Mouse (Mus musculus) hindbrain, embryonic 16.5 days (tissue): Measurements from ENCODE around the gene Pik3r3. TPM values are rescaled to one million over a fixed set of nuclear protein-coding genes. Genes with fewer than 3 reads are reported as not detected.

Source experiments
- ATAC-seq: fragments of 200-750 bp; cut with Nextera tagmentation; 2 replicates; pipeline ENCODE4 v1.8.0; 2017; ENCODE audit warnings: moderate TSS enrichment, moderate library complexity
- H3K27ac ChIP-seq: fragments of 300-500 bp; sonication (generic); 2 replicates; pipeline ENCODE4 v1.5.1; 2014; ENCODE audit warnings: low read depth, mild to moderate bottlenecking, control low read depth, low read length, moderate library complexity
- H3K27me3 ChIP-seq: fragments of 300-500 bp; sonication (generic); replicated peaks from 2 replicates; pipeline ENCODE4 v1.6.1; 2014; ENCODE audit warnings: low read length; ENCODE audit not compliant: control insufficient read depth, insufficient read depth
- H3K36me3 ChIP-seq: fragments of 300-500 bp; sonication (generic); 2 replicates; pipeline ENCODE4 v1.6.1; 2014; ENCODE audit warnings: mild to moderate bottlenecking, low read length, moderate library complexity, mixed read lengths; ENCODE audit not compliant: control insufficient read depth, insufficient read depth
- H3K4me1 ChIP-seq: fragments of 300-500 bp; sonication (generic); 2 replicates; pipeline ENCODE4 v1.6.1; 2014; ENCODE audit warnings: low read depth, low read length; ENCODE audit not compliant: control insufficient read depth, insufficient read depth
- H3K4me2 ChIP-seq: fragments of 300-500 bp; sonication (generic); 2 replicates; pipeline ENCODE4 v1.6.1; 2014; ENCODE audit warnings: mild to moderate bottlenecking, low read length, control low read depth, moderate library complexity
- H3K4me3 ChIP-seq: fragments of 300-500 bp; sonication (generic); 2 replicates; pipeline ENCODE4 v1.5.1; 2014; ENCODE audit warnings: mild to moderate bottlenecking, low read length, control low read depth, moderate library complexity
- H3K9ac ChIP-seq: fragments of 300-500 bp; sonication (generic); 2 replicates; pipeline ENCODE4 v1.6.1; 2014; ENCODE audit warnings: low read depth, mild to moderate bottlenecking, control low read depth, low read length, moderate library complexity
- H3K9me3 ChIP-seq: fragments of 300-500 bp; sonication (generic); 2 replicates; pipeline ENCODE4 v1.6.1; 2014; ENCODE audit warnings: mild to moderate bottlenecking, low read length, moderate library complexity; ENCODE audit not compliant: control insufficient read depth
- WGBS: fragments of 180-500 bp; shearing (Covaris S2); extraction: QIAGEN DNeasy Blood & Tissue Kit; methylation state at CpG from one replicate; pipeline ENCODE4 v1.1.7; 2014; 5-methylcytosine and 5-hydroxymethylcytosine counted together
- polyA plus RNA-seq: library from polyadenylated mRNA; unstranded; fragments of >200 nt; fragmentation: Nextera tagmentation; extraction: Ambion mirVana; gene quantifications from 2 replicates; pipeline ENCODE4 v1.2.1, GENCODE M21; 2015

The Pik3r3 gene
- polyA plus RNA-seq, 1 experiment from 2014 or later = 47.4 TPM

- H3K4me2 ChIP-seq = no peak overlapping the region
- H3K4me3 ChIP-seq = no peak overlapping the region
- H3K9me3 ChIP-seq = no peaks in the 10 kb centered on the region
- H3K36me3 ChIP-seq = no peaks in the 10 kb centered on the region
- H3K9ac ChIP-seq = no peak overlapping the region
- no peaks in the 10 kb centered on the region for H3K27me3 ChIP-seq
- H3K4me1 ChIP-seq = peaks cover 5% of the 10 kb centered on the region
- ATAC-seq = no peak
- 40% methylated on average over 3 of the region's 3 CpGs for WGBS
- H3K27ac ChIP-seq = no peak overlapping the region
These were observed 39.3 kb upstream of the Pik3r3 start for GRCm38 (mm10) chr4:116182079-116182478.

DNA sequence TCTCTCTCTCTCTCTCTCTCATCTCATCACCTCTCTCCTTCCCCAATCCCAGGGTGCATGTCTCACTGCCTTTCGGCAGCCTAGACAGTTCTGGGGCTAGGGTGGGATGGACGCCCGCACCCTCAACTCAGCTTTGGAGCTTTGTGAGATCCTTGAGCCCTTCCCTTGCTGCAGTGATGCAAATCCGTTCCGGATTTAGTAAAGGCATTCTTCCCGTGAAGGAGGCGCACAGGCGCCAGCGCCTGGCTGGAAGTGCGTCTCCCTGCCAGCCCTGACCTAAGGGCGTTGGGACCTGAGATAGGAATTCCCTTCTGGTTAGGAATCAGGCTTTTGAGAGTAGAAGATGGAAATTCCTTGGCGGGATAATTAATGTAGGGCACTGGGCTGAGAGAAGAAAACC lies 38.7 kb upstream of the Pik3r3 start:
- H3K9me3 ChIP-seq = no peaks in the 10 kb centered on the region
- no peaks in the 10 kb centered on the region for H3K27me3 ChIP-seq
- H3K36me3 ChIP-seq = no peaks in the 10 kb centered on the region
- H3K4me2 ChIP-seq = peak overlapping the region; percentile 46
- no peak overlapping the region for H3K27ac ChIP-seq
- WGBS = 3% methylated on average over 12 of the region's 12 CpGs
- peaks cover 2% of the 10 kb centered on the region; the same call in 1 of the 2 replicates for H3K4me1 ChIP-seq
- H3K9ac ChIP-seq = peak overlapping the region; percentile 40
- peak overlapping the region; percentile 6; the same call in 1 of the 2 replicates for H3K4me3 ChIP-seq
- ATAC-seq = no peak; the same call in 1 of the 2 replicates

DNA sequence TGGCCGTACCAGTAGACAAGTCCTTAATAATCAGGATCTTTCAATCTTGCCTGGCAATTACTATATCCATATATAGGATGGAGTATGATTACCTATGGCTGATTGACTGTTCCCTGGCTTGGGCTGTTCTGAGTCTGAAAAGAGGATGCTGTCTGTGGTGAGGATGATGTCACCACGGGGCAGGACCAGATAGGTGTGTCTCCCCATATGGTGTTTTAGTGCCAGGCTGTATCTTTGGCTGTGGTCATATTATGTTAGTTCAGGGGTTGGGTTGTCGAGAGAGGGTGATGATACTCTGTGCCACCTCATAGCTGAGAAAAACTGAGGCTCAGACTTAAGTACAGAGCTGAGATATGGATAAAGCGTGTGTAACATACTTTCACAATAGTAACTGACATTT lies 36.3 kb upstream of the Pik3r3 start:
- Histone ChIP-seq H3K4me2 (no peak overlapping the region), H3K9me3 (no peaks in the 10 kb centered on the region), H3K4me1 (peaks cover 2% of the 10 kb centered on the region; the same call in 1 of the 2 replicates), H3K9ac (no peak overlapping the region), H3K36me3 (no peaks in the 10 kb centered on the region), H3K27me3 (no peaks in the 10 kb centered on the region), H3K4me3 (no peak overlapping the region), H3K27ac (no peak overlapping the region)
- WGBS = 90% methylated on average over 4 of the region's 4 CpGs
- no peak for ATAC-seq

DNA sequence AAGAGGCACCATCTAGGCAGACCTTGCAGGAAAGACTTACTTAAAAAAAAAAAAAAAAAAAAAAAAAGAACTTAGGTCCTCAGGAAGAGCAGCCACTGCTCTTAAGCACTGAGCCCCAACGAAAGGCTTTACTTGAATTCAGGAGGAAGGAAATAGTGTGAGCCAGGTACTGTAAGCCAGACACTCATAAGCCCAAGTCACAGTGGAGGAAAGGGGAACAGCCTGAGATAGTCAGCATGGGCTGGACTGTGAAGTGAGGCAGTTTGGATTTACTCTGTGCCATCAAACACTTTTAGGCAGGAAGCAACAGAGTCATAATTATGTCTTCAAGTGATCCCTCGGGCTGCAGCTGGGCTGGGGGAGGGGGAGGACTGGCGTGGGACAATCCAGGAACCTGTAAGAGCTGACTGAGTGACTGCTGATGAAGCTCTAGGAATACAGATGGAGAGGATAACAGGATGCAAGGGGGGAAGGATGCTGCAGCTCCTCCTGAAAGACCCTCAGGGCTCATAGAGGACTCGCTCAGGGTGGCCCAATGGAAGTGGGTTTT lies 29.1 kb upstream of the Pik3r3 start:
- H3K9ac ChIP-seq = no peak overlapping the region
- no peaks in the 10 kb centered on the region for H3K4me1 ChIP-seq
- WGBS = 69% methylated on average over 4 of the region's 4 CpGs
- H3K4me3 ChIP-seq = no peak overlapping the region
- no peaks in the 10 kb centered on the region for H3K27me3 ChIP-seq
- ATAC-seq = no peak
- H3K4me2 ChIP-seq = no peak overlapping the region
- no peaks in the 10 kb centered on the region for H3K9me3 ChIP-seq
- no peak overlapping the region for H3K27ac ChIP-seq
- no peaks in the 10 kb centered on the region for H3K36me3 ChIP-seq

GRCm38 (mm10) chr4:116193583-116194383 lies 27.6 kb upstream of the Pik3r3 start:
- WGBS = 73% methylated on average over 9 of the region's 9 CpGs
- Histone ChIP-seq H3K27ac (no peak overlapping the region), H3K9me3 (no peaks in the 10 kb centered on the region), H3K4me2 (no peak overlapping the region), H3K4me3 (no peak overlapping the region), H3K27me3 (no peaks in the 10 kb centered on the region), H3K4me1 (no peaks in the 10 kb centered on the region), H3K9ac (no peak overlapping the region), H3K36me3 (no peaks in the 10 kb centered on the region)
- ATAC-seq = no peak

- 92% methylated on average over 2 of the region's 2 CpGs for WGBS
- H3K4me2 ChIP-seq = no peak overlapping the region
- H3K27ac ChIP-seq = no peak overlapping the region
- H3K4me3 ChIP-seq = no peak overlapping the region
- no peak for ATAC-seq
- no peaks in the 10 kb centered on the region for H3K9me3 ChIP-seq
- H3K27me3 ChIP-seq = no peaks in the 10 kb centered on the region
- H3K9ac ChIP-seq = no peak overlapping the region
- no peaks in the 10 kb centered on the region for H3K36me3 ChIP-seq
- no peaks in the 10 kb centered on the region for H3K4me1 ChIP-seq
These were observed 23.0 kb upstream of the Pik3r3 start for GRCm38 (mm10) chr4:116198422-116198821.

DNA sequence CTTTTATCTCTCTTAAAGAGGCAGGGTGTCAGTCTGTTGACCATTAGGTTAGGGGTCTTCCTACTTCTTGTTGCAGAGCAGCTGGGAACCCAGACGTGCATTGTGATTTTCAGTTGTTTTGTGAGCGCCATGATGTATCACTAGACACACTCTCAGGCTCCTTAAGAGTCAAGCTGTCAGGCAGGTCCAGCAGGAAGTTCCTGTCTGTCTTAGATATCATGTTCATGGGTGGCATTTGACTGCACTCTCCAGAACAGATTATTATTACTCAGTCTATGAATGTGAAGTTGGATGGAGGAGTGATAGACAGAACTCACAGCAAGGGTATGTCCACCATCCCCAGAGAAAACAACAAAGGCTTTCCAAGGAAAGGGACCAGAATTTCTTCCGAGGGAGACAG lies 17.0 kb upstream of the Pik3r3 start:
- Histone ChIP-seq H3K36me3 (no peaks in the 10 kb centered on the region), H3K27ac (no peak overlapping the region), H3K4me1 (no peaks in the 10 kb centered on the region), H3K9me3 (no peaks in the 10 kb centered on the region), H3K4me3 (no peak overlapping the region), H3K4me2 (no peak overlapping the region), H3K9ac (no peak overlapping the region), H3K27me3 (no peaks in the 10 kb centered on the region)
- no peak for ATAC-seq
- 76% methylated on average over 3 of the region's 3 CpGs for WGBS

- Histone ChIP-seq H3K4me1 (no peaks in the 10 kb centered on the region), H3K27me3 (no peaks in the 10 kb centered on the region), H3K9me3 (no peaks in the 10 kb centered on the region), H3K4me2 (no peak overlapping the region), H3K9ac (no peak overlapping the region), H3K4me3 (no peak overlapping the region), H3K36me3 (no peaks in the 10 kb centered on the region), H3K27ac (no peak overlapping the region)
- ATAC-seq = no peak
- 81% methylated on average over 4 of the region's 4 CpGs for WGBS
These were observed 14.9 kb upstream of the Pik3r3 start for GRCm38 (mm10) chr4:116206531-116206930.

DNA sequence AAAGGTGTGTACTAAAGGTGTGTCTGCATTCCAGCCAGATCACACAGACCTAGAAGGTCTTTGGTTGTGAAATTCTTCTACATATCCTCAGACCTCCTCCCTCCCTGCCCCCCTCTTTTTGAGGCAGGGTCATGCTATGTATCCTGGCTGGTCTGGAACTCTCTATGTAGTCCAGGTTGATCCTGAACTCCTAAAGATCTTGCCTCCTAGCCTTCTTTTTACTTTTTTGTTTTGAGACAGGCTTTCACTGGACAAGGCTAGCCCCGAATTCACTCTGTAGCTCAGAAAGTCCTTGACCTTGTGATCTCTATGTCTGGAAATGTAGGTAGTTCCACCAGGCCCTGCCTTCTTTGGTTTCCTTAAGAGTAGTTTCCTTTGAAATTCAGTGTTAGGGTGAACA lies 12.5 kb upstream of the Pik3r3 start:
- WGBS = 82% methylated on average over 1 of the region's 1 CpGs
- Histone ChIP-seq H3K27me3 (no peaks in the 10 kb centered on the region), H3K9ac (no peak overlapping the region)

More for the DNA sequence above, 12.5 kb upstream of the Pik3r3 start:
- no peaks in the 10 kb centered on the region for H3K36me3 ChIP-seq
- no peaks in the 10 kb centered on the region for H3K4me1 ChIP-seq
- no peak for ATAC-seq
- no peak overlapping the region for H3K4me3 ChIP-seq
- no peaks in the 10 kb centered on the region for H3K9me3 ChIP-seq
- no peak overlapping the region for H3K4me2 ChIP-seq
- no peak overlapping the region for H3K27ac ChIP-seq
